Mouse (Mus musculus) embryo, embryonic 10 days (tissue): Measurements from ENCODE around the gene Hacl1.

ENCODE experiments used
- DNase-seq: peaks from one replicate; pipeline ENCODE4 v3.0.0-alpha.2; 2015; ENCODE audit warnings: low spot score

Hacl1 gene

GRCm38 (mm10) chr14:31662555-31663211 is 21.6 kb upstream of the Hacl1 start:
- DNase-seq, result peak; percentile 66

- peak; percentile 91 for DNase-seq
Measured at GRCm38 (mm10) chr14:31661671-31662554, 20.8 kb upstream of the Hacl1 start.

DNA sequence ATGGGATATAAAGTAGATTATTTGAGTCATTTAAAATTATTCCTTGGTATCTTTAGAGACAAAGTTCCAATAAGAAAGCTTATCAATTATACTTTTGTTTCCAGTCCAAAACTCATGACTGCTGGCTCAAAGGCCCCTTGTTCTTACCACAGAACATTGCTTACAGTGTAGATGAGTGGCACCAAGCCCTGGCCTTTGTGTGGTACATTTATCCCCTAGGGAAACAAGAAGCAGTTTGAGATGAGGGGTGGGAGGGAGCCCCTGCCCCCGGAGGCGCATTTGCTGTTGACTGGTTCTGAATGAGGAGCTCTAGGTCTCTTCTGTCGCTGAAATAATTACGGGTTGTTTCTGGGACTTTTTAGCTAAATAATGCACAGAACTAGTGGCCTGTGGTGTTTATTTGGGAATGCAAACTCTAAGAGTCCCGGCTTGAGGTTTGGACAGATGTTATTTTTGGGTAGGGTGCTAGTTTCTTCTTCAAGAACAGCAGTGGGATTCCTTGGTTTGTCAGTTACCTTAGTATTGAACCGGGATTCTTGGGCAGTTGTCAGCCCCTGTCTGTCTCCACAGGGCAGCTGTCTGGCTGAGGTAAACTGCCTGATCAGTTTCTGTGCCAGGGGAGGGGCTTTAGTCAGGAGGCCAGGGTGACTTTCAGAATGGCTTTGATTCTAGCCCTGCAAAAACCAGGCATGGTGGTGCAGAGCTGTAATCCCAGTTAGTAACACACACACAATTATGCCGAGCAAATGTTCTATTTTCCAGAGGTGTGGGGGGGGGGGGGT is 19.4 kb upstream of the Hacl1 start:
- no peak for DNase-seq

- DNase-seq, result no peak
Measured at GRCm38 (mm10) chr14:31659501-31660181, 18.6 kb upstream of the Hacl1 start.

GRCm38 (mm10) chr14:31658126-31658680 is 17.1 kb upstream of the Hacl1 start:
- DNase-seq, result no peak

- DNase-seq, result peak; percentile 83
Measured at GRCm38 (mm10) chr14:31656857-31657645, 16.0 kb upstream of the Hacl1 start.

GRCm38 (mm10) chr14:31656386-31656785 is 15.3 kb upstream of the Hacl1 start:
- DNase-seq, result no peak

GRCm38 (mm10) chr14:31655406-31655805 is 14.3 kb upstream of the Hacl1 start:
- no peak for DNase-seq

DNA sequence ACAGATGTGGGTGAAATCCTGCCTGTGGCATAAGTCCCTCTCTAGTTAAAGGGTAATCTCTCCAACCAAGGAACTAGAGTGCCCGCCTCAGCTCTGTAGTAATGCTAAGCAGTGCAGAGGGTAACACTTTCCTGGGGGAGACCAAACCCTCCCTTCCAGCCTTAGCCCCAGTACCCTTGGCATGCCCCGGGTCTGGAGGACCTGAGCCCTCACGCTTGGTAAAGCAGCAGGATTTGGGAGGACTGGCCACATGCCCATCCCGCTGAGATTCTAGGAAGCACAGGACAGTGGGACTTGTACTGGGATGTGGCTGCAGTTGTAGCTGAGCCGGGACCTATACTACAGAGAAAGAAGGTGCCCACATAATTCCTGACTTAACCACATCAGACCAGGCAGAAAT is 13.7 kb upstream of the Hacl1 start:
- no peak for DNase-seq

GRCm38 (mm10) chr14:31653101-31653875 is 12.2 kb upstream of the Hacl1 start:
- no peak for DNase-seq

DNA sequence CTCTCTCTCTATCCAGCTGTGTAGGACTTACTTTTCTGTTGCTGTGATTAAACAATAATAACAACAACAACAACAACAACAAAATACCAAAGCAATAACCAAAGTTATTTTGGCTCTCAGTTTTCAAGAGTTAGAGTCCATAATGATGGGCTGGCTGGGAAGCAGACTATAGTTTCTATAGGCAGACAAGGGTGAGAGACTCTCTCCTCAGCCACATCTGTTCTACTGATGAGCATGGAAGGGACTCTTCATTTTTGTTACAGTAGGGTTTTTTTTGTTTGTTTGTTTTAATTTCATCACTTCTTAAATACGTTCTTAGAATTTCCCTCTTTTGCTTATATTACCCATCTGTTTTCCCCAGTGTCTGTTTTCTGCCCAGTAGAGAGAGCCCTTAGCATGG is 11.5 kb upstream of the Hacl1 start:
- no peak for DNase-seq

- no peak for DNase-seq
Measured at GRCm38 (mm10) chr14:31652106-31652505, 11.0 kb upstream of the Hacl1 start.

DNA sequence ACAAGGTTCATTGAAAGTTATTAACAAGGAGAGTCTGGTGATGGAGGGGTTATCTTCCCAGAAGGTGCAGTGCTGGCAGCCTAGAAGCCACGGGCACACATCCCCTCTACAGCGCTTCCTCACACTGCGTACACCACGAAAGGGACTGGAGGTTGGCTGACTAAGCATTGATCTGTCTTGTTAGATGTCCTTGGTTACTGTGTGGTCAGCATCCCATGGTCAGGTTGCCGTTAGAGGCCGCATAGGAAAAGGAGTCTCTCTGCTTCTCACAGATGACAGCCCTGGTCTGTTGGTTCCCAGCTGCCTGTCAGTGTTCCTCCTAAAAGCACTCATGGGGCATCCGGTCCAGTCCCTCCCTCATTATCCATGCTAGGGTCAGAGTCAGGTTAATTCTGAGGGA is 10.1 kb upstream of the Hacl1 start:
- DNase-seq, result no peak

DNA sequence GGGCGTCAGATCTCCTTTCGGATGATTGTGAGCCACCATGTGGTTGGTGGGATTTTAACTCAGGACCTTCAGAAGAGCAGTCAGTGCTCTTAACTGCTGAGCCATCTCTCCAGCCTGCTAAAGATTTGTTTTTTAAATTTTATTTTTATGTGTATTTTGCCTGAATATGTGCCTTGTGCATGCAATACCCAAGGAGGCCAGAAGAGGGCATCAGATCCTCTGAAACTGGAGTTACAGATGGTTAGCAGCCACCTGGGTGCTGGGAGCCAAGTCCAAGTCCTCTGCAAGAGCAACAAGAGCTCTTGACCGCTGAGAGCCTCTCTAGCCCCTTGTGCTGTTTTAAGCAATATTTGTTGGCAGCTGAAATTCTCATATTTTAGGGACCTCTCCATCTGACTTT is 9.3 kb upstream of the Hacl1 start:
- DNase-seq, result no peak

GRCm38 (mm10) chr14:31647991-31648390 is 6.9 kb upstream of the Hacl1 start:
- no peak for DNase-seq

DNA sequence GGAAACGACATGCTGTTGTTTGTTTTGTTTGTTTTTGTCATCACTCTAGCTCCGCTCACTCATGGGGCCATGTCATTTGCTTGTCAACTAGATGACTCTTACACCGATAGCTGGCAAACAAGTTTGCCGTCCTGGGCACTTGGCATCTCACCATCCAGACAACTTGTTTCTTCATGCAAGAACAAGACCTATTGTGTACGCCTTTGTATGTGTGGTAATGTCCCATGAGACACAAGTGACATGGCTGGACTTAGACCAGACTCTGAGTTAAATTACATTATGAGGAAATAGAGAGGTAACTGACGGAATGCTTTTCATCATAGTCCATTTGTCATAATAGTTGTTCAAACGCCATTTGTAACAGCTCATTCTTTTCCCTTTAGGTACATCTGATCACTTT is 4.8 kb upstream of the Hacl1 start:
- no peak for DNase-seq

DNA sequence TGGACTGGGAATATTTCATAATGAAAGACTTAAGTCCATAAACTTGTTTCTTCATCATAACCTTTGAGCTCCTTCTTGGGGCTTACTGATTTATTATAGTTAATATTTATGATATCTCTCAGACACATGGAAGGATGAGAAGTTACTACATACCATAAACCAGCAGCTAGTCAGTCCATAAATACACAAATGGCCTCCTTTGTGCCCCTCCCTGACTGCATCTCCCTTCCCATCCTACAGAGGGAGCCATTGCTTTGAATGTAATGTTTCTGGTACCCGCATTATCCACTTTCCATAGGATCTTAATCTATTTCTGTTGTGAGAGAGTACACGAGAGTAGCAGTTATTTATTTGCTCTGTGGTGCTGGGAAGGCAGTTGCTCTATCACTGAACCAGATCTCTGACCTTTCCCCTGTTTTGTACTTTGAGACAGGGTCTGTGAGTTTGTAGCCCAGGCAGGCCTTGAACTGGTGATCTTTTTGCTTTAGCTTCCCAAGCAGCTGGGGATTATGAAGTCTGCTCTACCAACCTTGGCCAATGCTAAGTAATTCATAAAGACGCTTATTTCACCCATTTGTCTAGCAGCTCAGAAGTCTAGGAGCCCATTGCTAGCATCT is 4.0 kb upstream of the Hacl1 start:
- DNase-seq, result peak; percentile 32

GRCm38 (mm10) chr14:31644183-31644830 is 3.2 kb upstream of the Hacl1 start:
- DNase-seq, result no peak

- no peak for DNase-seq
Measured at GRCm38 (mm10) chr14:31641506-31642155, 545 bp upstream of the Hacl1 start.
